Mouse (Mus musculus) erythroblast, embryonic 14.5 days (primary cell): ENCODE data around the gene Elmod3.
"Not testable (repeated sequence)": the region's sequence is repeated elsewhere in the genome, so short reads cannot be mapped to it uniquely, and the experiment has no call there.

Experiments used
- GATA1 ChIP-seq: IDR thresholded peaks from 2 replicates; pipeline ENCODE4 v1.6.1; 2012; ENCODE audit warnings: low read length, inconsistent platforms, mixed read lengths
- TAL1 ChIP-seq: IDR thresholded peaks from 3 replicates; pipeline ENCODE4 v1.6.1; 2012; ENCODE audit warnings: low read length, inconsistent platforms, mixed read lengths

- not testable (repeated sequence) for TF ChIP-seq GATA1, TAL1
Observed at GRCm38 (mm10) chr6:72533555-72533954, 64.7 kb downstream of the Elmod3 start.
